Mouse (Mus musculus) neural tube, embryonic 12.5 days (tissue): Measurements from ENCODE around the gene Capn9. TPM values are rescaled to one million over a fixed set of nuclear protein-coding genes. Genes with fewer than 3 reads are reported as not detected.

Experiments
- ATAC-seq: fragments of 200-750 bp; cut with Nextera tagmentation; 2 replicates; pipeline ENCODE4 v1.8.0; 2017; ENCODE audit warnings: low read depth, mild to moderate bottlenecking, moderate TSS enrichment, moderate library complexity; ENCODE audit not compliant: low FRiP score
- H3K27ac ChIP-seq: fragments of 300-500 bp; sonication (generic); 2 replicates; pipeline ENCODE4 v1.5.1; 2016
- H3K27me3 ChIP-seq: fragments of 300-500 bp; sonication (generic); replicated peaks from 2 replicates; pipeline ENCODE4 v1.6.1; 2016; ENCODE audit warnings: mild to moderate bottlenecking
- H3K36me3 ChIP-seq: fragments of 300-500 bp; sonication (generic); 2 replicates; pipeline ENCODE4 v1.6.1; 2016; ENCODE audit warnings: mild to moderate bottlenecking
- H3K4me1 ChIP-seq: fragments of 300-500 bp; sonication (generic); 2 replicates; pipeline ENCODE4 v1.6.1; 2016
- H3K4me2 ChIP-seq: fragments of 300-500 bp; sonication (generic); replicated peaks from 2 replicates; pipeline ENCODE4 v1.6.1; 2016; ENCODE audit warnings: mild to moderate bottlenecking
- H3K4me3 ChIP-seq: fragments of 300-500 bp; sonication (generic); 2 replicates; pipeline ENCODE4 v1.5.1; 2016
- H3K9ac ChIP-seq: fragments of 300-500 bp; sonication (generic); 2 replicates; pipeline ENCODE4 v1.6.1; 2016; ENCODE audit warnings: mild to moderate bottlenecking
- H3K9me3 ChIP-seq: fragments of 300-500 bp; sonication (generic); 2 replicates; pipeline ENCODE4 v1.6.1; 2016; ENCODE audit warnings: mild to moderate bottlenecking
- WGBS: fragments of 180-500 bp; shearing (Covaris S2); methylation state at CpG from one replicate; pipeline ENCODE4 v1.1.7; 2016; 5-methylcytosine and 5-hydroxymethylcytosine counted together
- polyA plus RNA-seq: library from polyadenylated mRNA; unstranded; fragments of >200 nt; fragmentation: Nextera tagmentation; extraction: Ambion mirVana; gene quantifications from 2 replicates; pipeline ENCODE4 v1.2.1, GENCODE M21; 2016

The Capn9 gene
- polyA plus RNA-seq, 1 experiment from 2014 or later = not detected

- Histone ChIP-seq H3K9ac (no peak overlapping the region), H3K27ac (no peak overlapping the region), H3K4me3 (no peak overlapping the region), H3K27me3 (no peaks in the 10 kb centered on the region), H3K36me3 (no peaks in the 10 kb centered on the region), H3K9me3 (no peaks in the 10 kb centered on the region), H3K4me2 (no peak overlapping the region), H3K4me1 (no peaks in the 10 kb centered on the region)
- ATAC-seq = peak; percentile 48; the same call in 1 of the 2 replicates
- 64% methylated on average over 15 of the region's 15 CpGs for WGBS
These were observed 2.2 kb upstream of the Capn9 start for GRCm38 (mm10) chr8:124573552-124574340.

- no peaks in the 10 kb centered on the region for H3K4me1 ChIP-seq
- H3K27ac ChIP-seq = no peak overlapping the region
- no peak for ATAC-seq
- H3K9ac ChIP-seq = no peak overlapping the region
- 75% methylated on average over 1 of the region's 1 CpGs for WGBS
- H3K4me3 ChIP-seq = no peak overlapping the region
- no peaks in the 10 kb centered on the region for H3K9me3 ChIP-seq
- no peak overlapping the region for H3K4me2 ChIP-seq
- no peaks in the 10 kb centered on the region for H3K36me3 ChIP-seq
- H3K27me3 ChIP-seq = no peaks in the 10 kb centered on the region
These were observed 840 bp downstream of the Capn9 start for GRCm38 (mm10) chr8:124576751-124577150.

DNA sequence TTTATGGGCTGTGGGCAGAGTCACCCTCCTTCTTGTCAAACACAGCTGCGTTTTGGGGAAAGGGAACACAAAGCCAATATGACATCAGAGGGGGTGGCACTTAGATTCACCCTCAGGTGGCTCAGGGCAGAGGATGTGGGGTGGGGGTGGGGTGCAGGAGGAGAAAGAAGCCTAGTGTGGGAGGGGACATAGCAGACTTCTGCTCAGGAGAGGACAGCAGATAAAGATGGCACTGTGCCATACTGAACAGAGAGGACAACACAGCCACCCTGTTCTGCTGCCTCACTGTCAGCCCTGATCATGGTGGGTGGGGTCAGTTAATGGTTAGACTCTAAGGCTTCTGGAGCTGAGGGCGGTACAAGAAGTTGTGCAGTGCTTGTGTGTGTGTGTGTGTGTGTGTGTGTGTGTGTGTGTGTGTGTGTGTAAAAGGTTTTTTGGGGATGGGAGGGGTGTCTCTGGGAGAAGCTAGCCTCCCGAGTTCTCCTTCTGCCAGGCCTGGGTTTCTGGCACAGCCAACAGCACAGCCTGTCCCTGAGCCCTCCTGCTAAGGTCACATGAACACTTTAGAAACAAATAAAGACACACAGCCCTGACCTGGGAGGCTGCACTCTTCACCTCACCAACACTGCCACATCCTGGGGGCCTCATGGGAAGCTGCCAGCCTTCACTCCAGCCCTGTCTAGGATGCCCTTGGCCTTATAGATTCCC, 10.0 kb downstream of the Capn9 start:
- Histone ChIP-seq H3K9me3 (no peaks in the 10 kb centered on the region), H3K9ac (no peak overlapping the region), H3K36me3 (no peaks in the 10 kb centered on the region), H3K27me3 (no peaks in the 10 kb centered on the region), H3K4me3 (no peak overlapping the region), H3K4me1 (no peaks in the 10 kb centered on the region), H3K4me2 (no peak overlapping the region), H3K27ac (no peak overlapping the region)
- 50% methylated on average over 3 of the region's 3 CpGs for WGBS
- ATAC-seq = no peak

GRCm38 (mm10) chr8:124586556-124586955, 10.6 kb downstream of the Capn9 start:
- no peak for ATAC-seq
- no peaks in the 10 kb centered on the region for H3K36me3 ChIP-seq
- H3K9ac ChIP-seq = no peak overlapping the region
- no peaks in the 10 kb centered on the region for H3K4me1 ChIP-seq
- H3K9me3 ChIP-seq = no peaks in the 10 kb centered on the region
- H3K4me2 ChIP-seq = no peak overlapping the region
- no peaks in the 10 kb centered on the region for H3K27me3 ChIP-seq
- H3K4me3 ChIP-seq = no peak overlapping the region
- 79% methylated on average over 2 of the region's 2 CpGs for WGBS
- H3K27ac ChIP-seq = no peak overlapping the region

DNA sequence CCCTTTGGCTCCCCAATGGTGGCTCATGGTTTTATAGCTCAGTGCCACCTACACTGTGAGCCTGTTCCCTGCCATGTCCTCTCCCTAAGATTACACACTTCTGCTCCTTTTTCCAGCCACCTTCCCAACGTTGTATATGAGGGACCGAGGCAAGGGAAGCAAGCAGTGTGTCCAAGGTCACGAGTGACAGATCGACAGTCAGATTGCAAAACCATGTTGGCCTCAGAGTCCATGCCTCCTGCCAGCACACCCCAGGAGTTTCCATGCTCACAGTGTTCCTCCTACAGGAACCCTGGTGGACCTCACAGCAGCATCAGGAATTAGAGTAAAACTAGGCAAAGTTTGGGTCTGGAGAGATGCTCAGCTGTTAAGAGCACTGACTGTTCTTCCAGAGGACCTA, 13.5 kb downstream of the Capn9 start:
- H3K9ac ChIP-seq = no peak overlapping the region
- WGBS = 76% methylated on average over 4 of the region's 4 CpGs
- H3K36me3 ChIP-seq = no peaks in the 10 kb centered on the region
- H3K4me2 ChIP-seq = no peak overlapping the region
- no peaks in the 10 kb centered on the region for H3K4me1 ChIP-seq
- ATAC-seq = no peak
- no peak overlapping the region for H3K27ac ChIP-seq
- H3K27me3 ChIP-seq = no peaks in the 10 kb centered on the region
- H3K4me3 ChIP-seq = no peak overlapping the region
- H3K9me3 ChIP-seq = no peaks in the 10 kb centered on the region

- Histone ChIP-seq H3K4me2 (no peak overlapping the region), H3K4me3 (no peak overlapping the region), H3K9ac (no peak overlapping the region), H3K27me3 (no peaks in the 10 kb centered on the region), H3K9me3 (no peaks in the 10 kb centered on the region), H3K4me1 (no peaks in the 10 kb centered on the region), H3K36me3 (no peaks in the 10 kb centered on the region), H3K27ac (no peak overlapping the region)
- no peak for ATAC-seq
- WGBS = 76% methylated on average over 5 of the region's 5 CpGs
These were observed 28.2 kb downstream of the Capn9 start for GRCm38 (mm10) chr8:124604066-124604465.

DNA sequence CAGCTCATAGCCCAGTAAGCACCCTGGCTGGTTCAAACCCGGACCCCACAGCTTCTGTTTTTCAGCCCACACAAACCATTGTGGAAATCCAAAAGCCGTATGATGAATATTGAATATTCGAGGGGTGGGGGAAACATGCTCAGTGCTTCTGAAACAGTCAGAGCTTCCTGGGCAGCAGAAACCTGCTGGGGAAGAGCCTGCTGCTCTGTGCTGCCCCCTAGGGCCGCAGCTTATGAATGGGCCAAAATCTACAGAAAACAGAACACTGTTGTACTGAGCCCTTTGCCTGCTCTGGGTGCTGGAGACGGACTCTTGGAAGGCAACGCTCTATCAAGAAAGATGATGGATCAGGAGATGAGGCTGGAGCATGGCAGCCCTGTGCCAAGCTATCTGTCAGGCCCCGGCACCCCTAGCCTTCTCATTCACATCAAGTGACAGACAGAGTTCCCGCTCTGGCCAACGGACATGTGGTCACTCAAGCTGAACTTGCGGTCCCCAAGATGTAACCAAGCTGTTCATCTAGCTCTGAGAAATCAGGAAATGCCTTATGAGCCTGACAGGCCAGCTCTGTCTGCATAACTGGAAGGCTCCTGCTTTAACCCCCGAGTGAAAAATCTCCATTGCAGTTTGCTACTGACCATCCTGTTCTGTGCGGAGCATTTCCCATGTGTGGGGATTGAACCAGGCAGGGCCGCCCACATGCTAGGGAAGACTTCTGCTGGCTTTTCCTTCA, 32.5 kb downstream of the Capn9 start:
- H3K27me3 ChIP-seq = no peaks in the 10 kb centered on the region
- no peak for ATAC-seq
- 77% methylated on average over 13 of the region's 13 CpGs for WGBS
- no peaks in the 10 kb centered on the region for H3K36me3 ChIP-seq
- H3K4me3 ChIP-seq = no peak overlapping the region
- H3K27ac ChIP-seq = no peak overlapping the region
- no peaks in the 10 kb centered on the region for H3K4me1 ChIP-seq
- H3K9me3 ChIP-seq = no peaks in the 10 kb centered on the region
- no peak overlapping the region for H3K9ac ChIP-seq
- no peak overlapping the region for H3K4me2 ChIP-seq

- no peaks in the 10 kb centered on the region for H3K9me3 ChIP-seq
- no peak overlapping the region for H3K9ac ChIP-seq
- ATAC-seq = no peak
- no peak overlapping the region for H3K4me2 ChIP-seq
- H3K36me3 ChIP-seq = no peaks in the 10 kb centered on the region
- no peak overlapping the region for H3K4me3 ChIP-seq
- H3K4me1 ChIP-seq = no peaks in the 10 kb centered on the region
- 80% methylated on average over 9 of the region's 9 CpGs for WGBS
- H3K27ac ChIP-seq = no peak overlapping the region
- no peaks in the 10 kb centered on the region for H3K27me3 ChIP-seq
These were observed 33.1 kb downstream of the Capn9 start for GRCm38 (mm10) chr8:124608972-124609353.

GRCm38 (mm10) chr8:124614325-124614724, 38.4 kb downstream of the Capn9 start:
- ATAC-seq = no peak
- WGBS = 85% methylated on average over 5 of the region's 6 CpGs
- Histone ChIP-seq H3K4me2 (no peak overlapping the region), H3K27me3 (peaks cover 5% of the 10 kb centered on the region; the same call in 1 of the 2 replicates), H3K9ac (no peak overlapping the region), H3K9me3 (no peaks in the 10 kb centered on the region), H3K36me3 (no peaks in the 10 kb centered on the region), H3K4me3 (no peak overlapping the region), H3K27ac (no peak overlapping the region), H3K4me1 (no peaks in the 10 kb centered on the region)

DNA sequence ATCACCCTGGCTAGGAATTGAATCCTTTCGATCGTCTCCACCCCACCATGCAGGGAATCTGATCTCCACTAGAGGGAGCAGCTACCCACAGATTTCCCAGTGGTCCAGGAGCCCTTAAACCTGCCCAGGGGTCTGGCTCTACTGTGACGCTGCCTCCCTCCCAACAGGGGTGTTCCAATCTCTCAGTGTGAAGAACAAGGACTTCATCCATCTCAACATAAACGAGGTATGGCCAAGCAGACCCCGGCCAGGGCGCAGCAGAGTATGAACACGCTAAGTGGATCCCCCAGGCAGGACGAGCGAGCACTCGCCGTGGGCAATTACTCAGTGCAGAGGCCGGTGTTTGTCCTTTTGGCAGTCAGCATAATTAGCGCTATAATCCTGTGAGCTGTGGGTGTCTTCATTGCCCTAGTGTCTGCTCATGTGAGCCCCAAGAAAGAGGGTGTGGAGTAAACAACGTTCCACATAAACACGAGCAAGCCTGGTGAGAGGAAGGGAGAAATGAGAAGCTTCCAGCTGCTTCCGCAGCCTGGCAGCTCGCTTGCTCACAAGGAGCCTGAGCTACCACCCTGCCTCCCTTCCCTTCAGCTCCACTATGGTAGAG, 41.5 kb downstream of the Capn9 start:
- Histone ChIP-seq H3K27ac (no peak overlapping the region; the same call in 1 of the 2 replicates), H3K4me2 (peak overlapping the region; percentile 57), H3K27me3 (peaks cover 5% of the 10 kb centered on the region; the same call in 1 of the 2 replicates), H3K4me3 (peak overlapping the region; percentile 28), H3K9me3 (no peaks in the 10 kb centered on the region), H3K9ac (peak overlapping the region; percentile 43), H3K4me1 (no peaks in the 10 kb centered on the region), H3K36me3 (no peaks in the 10 kb centered on the region)
- ATAC-seq = peak; percentile 82
- whole genome bisulfite sequencing = 8% methylated on average over 17 of the region's 17 CpGs

GRCm38 (mm10) chr8:124618252-124618651, 42.3 kb downstream of the Capn9 start:
- Histone ChIP-seq H3K4me2 (no peak overlapping the region), H3K4me1 (no peaks in the 10 kb centered on the region), H3K36me3 (no peaks in the 10 kb centered on the region), H3K27me3 (peaks cover 5% of the 10 kb centered on the region; the same call in 1 of the 2 replicates), H3K4me3 (no peak overlapping the region), H3K9ac (no peak overlapping the region), H3K27ac (no peak overlapping the region), H3K9me3 (no peaks in the 10 kb centered on the region)
- no peak for ATAC-seq
- WGBS = 64% methylated on average over 9 of the region's 9 CpGs

DNA sequence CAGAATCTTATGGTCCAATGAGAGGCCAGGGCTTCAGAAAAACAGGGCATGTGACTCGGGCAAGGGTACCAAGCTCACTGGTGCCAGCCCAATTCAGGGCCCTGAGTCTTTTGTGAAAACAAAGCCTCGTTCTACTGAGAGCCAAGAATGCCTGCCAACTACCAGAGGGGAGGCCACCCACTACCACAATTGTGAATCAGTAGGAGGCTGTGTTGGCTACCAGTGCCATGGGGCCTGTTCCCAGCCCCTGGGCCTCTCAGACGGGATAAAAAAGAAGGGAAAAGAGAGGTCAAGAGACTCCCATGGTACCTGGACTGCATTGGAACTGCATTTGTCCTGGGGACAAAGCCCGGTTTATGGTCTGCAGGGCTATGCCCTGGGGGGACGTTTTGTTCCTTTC, 45.3 kb downstream of the Capn9 start:
- H3K9me3 ChIP-seq = no peaks in the 10 kb centered on the region
- H3K4me1 ChIP-seq = no peaks in the 10 kb centered on the region
- H3K4me3 ChIP-seq = no peak overlapping the region
- no peaks in the 10 kb centered on the region for H3K36me3 ChIP-seq
- H3K27me3 ChIP-seq = 0 out of 2 replicates have a peak, but pooled peaks cover 3% of the 10 kb centered on the region
- no peak overlapping the region for H3K27ac ChIP-seq
- H3K9ac ChIP-seq = no peak overlapping the region
- no peak for ATAC-seq
- no peak overlapping the region for H3K4me2 ChIP-seq
- 39% methylated on average over 5 of the region's 5 CpGs for WGBS
